Mouse (Mus musculus) liver, embryonic 14.5 days (tissue): ENCODE measurements around the gene Rhox3h.

ENCODE experiments used
- CTCF ChIP-seq: IDR thresholded peaks from 2 replicates; pipeline ENCODE4 v1.5.1; 2016; ENCODE audit warnings: antibody characterized with exemption, low read depth, control low read depth
- EP300 ChIP-seq: IDR thresholded peaks from 2 replicates; pipeline ENCODE4 v1.6.1; 2016; ENCODE audit warnings: antibody characterized with exemption, low read depth

DNA sequence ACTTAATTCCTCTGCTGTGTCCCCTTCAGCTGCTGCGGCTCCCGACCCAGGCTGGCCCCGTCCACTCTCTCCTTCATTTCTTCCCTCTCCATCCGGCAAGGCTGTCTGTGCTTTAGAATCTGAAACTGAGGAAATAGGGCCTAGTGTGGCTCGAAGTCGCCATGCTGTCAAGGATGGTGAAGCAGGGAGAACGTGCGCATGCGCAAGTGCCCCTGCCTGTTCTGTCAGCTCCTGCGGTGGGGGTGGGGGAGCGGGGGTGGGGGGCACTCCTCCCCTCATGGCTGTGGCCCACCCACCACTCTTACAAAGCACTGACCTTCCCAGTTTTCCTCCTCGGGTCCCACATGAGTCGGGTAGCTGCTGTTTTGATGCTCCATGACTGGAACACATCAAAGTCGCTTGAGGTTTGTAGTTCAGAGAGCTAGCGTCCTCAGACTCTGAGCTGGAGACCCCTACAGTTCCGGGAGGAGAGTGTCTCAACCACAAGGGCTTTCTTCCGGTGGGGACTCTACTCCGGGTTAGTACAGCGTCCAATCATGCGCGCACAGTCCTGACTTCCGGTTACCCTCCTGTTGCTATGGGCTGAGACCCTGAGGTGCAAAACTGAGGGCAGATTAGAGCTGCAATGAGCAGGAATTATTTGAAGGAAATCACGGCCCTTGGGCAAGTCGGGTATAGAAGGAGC is 14.6 kb upstream of the Rhox3h start:
- no peak for TF ChIP-seq CTCF
- TF ChIP-seq EP300: no peak
